Mouse (Mus musculus) hindbrain, embryonic 14.5 days (tissue): Measurements from ENCODE around the gene Golim4. TPM values are rescaled to one million over a fixed set of nuclear protein-coding genes. Genes with fewer than 3 reads are reported as not detected.
A peak's percentile ranks its signal among the peaks of the same experiment; 100 is the strongest.

Experiments
- ATAC-seq: fragments of 200-750 bp; cut with Nextera tagmentation; 2 replicates; pipeline ENCODE4 v1.8.0; 2017; ENCODE audit warnings: moderate number of reproducible peaks, mild to moderate bottlenecking, moderate TSS enrichment, moderate library complexity; ENCODE audit not compliant: low FRiP score
- DNase-seq: peaks from one replicate; pipeline ENCODE4 v3.0.0-alpha.2; 2015; ENCODE audit warnings: low spot score
- H3K27ac ChIP-seq: fragments of 300-500 bp; sonication (generic); 2 replicates; pipeline ENCODE4 v1.5.1; 2014; ENCODE audit warnings: mild to moderate bottlenecking, moderate library complexity
- H3K27me3 ChIP-seq: fragments of 300-500 bp; sonication (generic); 2 replicates; pipeline ENCODE4 v1.6.1; 2014; ENCODE audit warnings: mild to moderate bottlenecking, low read length, mixed read lengths; ENCODE audit not compliant: control insufficient read depth, insufficient read depth
- H3K36me3 ChIP-seq: fragments of 300-500 bp; sonication (generic); replicated peaks from 2 replicates; pipeline ENCODE4 v1.6.1; 2014; ENCODE audit not compliant: control insufficient read depth, insufficient read depth
- H3K4me1 ChIP-seq: fragments of 300-500 bp; sonication (generic); replicated peaks from 2 replicates; pipeline ENCODE4 v1.6.1; 2014; ENCODE audit warnings: antibody characterized with exemption, low read length, mixed read lengths; ENCODE audit not compliant: control insufficient read depth, insufficient read depth
- H3K4me2 ChIP-seq: fragments of 300-500 bp; sonication (generic); replicated peaks from 2 replicates; pipeline ENCODE4 v1.6.1; 2014; ENCODE audit warnings: mild to moderate bottlenecking, moderate library complexity
- H3K4me3 ChIP-seq: fragments of 300-500 bp; sonication (generic); replicated peaks from 2 replicates; pipeline ENCODE4 v1.5.1; 2014; ENCODE audit warnings: mild to moderate bottlenecking, low read length
- H3K9ac ChIP-seq: fragments of 300-500 bp; sonication (generic); 2 replicates; pipeline ENCODE4 v1.6.1; 2014
- H3K9me3 ChIP-seq: fragments of 300-500 bp; sonication (generic); 2 replicates; pipeline ENCODE4 v1.6.1; 2016; ENCODE audit warnings: low read length; ENCODE audit not compliant: control insufficient read depth
- WGBS: fragments of 180-500 bp; shearing (Covaris S2); extraction: QIAGEN DNeasy Blood & Tissue Kit; methylation state at CpG from one replicate; pipeline ENCODE4 v1.1.7; 2014; 5-methylcytosine and 5-hydroxymethylcytosine counted together
- polyA plus RNA-seq: library from polyadenylated mRNA; unstranded; fragments of >200 nt; fragmentation: Nextera tagmentation; extraction: Ambion mirVana; gene quantifications from 2 replicates; pipeline ENCODE4 v1.2.1, GENCODE M21; 2014

Golim4 gene
- polyA plus RNA-seq, 1 experiment from 2014 or later: 19.6 TPM

DNA sequence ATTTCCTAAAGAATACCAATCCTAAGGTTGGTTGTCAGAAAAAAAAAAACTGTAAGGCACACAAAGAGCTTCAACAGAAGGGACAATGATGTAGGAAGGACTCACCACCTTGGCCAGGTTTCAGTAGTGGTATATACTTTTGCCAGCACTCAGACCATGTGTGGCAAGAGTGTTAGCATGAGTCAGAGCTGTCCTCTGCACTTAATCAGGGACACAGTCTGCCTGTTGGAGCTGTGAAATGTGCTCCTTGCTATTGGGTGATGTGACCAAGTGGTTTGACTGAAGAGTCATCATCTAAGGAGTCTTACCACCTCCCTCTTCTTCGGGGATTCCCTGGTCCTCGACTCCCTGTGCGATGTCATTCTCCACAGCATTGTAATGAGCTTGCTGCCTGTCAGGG is 65.2 kb downstream of the Golim4 start:
- H3K4me2 ChIP-seq: no peak overlapping the region
- H3K36me3 ChIP-seq: peaks cover 48% of the 10 kb centered on the region
- H3K27ac ChIP-seq: no peak overlapping the region
- H3K9me3 ChIP-seq: no peaks in the 10 kb centered on the region
- ATAC-seq (no peak), DNase-seq (no peak)
- no peak overlapping the region for H3K4me3 ChIP-seq
- H3K27me3 ChIP-seq: no peaks in the 10 kb centered on the region
- H3K9ac ChIP-seq: no peak overlapping the region
- 93% methylated on average over 3 of the region's 3 CpGs for WGBS
- H3K4me1 ChIP-seq: no peaks in the 10 kb centered on the region

DNA sequence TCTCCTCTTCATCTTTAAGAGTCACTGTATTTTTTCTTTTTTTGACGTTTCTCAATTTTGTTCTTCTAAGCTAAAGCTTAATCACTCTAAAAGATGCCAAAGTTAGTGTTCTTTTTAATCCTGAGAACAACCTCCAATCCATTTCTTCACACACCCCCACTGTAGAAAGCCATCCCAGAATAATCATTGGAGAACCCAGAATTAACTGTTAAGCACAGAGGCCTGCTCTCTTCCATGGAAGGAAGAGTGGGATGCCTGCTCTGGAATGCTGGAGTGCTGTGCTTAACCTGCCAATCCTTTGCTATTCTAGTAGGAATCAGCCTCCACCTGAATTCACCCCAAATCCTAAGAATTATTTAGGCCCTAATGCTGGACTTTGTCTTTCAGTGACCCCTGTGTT is 67.4 kb downstream of the Golim4 start:
- H3K4me2 ChIP-seq: no peak overlapping the region
- H3K27ac ChIP-seq: no peak overlapping the region
- ATAC-seq: no peak
- no peak overlapping the region for H3K4me3 ChIP-seq
- DNase-seq: no peak
- H3K36me3 ChIP-seq: peaks cover 60% of the 10 kb centered on the region
- H3K9ac ChIP-seq: no peak overlapping the region
- H3K27me3 ChIP-seq: no peaks in the 10 kb centered on the region
- no peaks in the 10 kb centered on the region for H3K4me1 ChIP-seq
- no peaks in the 10 kb centered on the region for H3K9me3 ChIP-seq
- 94% methylated on average over 1 of the region's 1 CpGs for WGBS

- DNase-seq (no peak), ATAC-seq (no peak)
- H3K4me2 ChIP-seq: no peak overlapping the region
- peaks cover 56% of the 10 kb centered on the region for H3K36me3 ChIP-seq
- no peaks in the 10 kb centered on the region for H3K9me3 ChIP-seq
- no peak overlapping the region for H3K9ac ChIP-seq
- no peak overlapping the region for H3K4me3 ChIP-seq
- H3K27ac ChIP-seq: no peak overlapping the region
- H3K27me3 ChIP-seq: no peaks in the 10 kb centered on the region
- 97% methylated on average over 1 of the region's 1 CpGs for WGBS
- no peaks in the 10 kb centered on the region for H3K4me1 ChIP-seq
Observed at GRCm38 (mm10) chr3:75881582-75881981, 75.2 kb downstream of the Golim4 start.

DNA sequence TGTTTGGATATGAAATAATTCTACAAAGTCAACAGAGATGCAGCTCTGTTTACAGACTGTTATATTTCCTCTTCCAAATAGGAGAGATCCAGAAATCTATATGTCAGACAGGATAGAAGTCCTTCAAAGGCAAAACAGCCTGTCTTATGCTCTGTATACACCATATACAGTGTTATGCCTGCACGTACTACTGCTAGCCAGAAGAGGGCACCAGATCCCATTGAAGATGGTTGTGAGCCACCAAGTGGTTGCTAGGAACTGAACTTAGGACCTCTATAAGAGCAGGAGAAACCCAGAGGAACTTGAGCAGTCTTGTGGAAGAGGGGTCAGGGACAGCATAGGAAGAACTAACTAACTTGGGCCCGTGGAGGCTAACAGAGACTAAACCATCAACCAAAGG is 77.5 kb downstream of the Golim4 start:
- no peak overlapping the region for H3K4me3 ChIP-seq
- H3K4me2 ChIP-seq: no peak overlapping the region
- no peaks in the 10 kb centered on the region for H3K9me3 ChIP-seq
- no peak for ATAC-seq
- peaks cover 44% of the 10 kb centered on the region for H3K36me3 ChIP-seq
- no peaks in the 10 kb centered on the region for H3K4me1 ChIP-seq
- H3K27me3 ChIP-seq: no peaks in the 10 kb centered on the region
- H3K9ac ChIP-seq: no peak overlapping the region
- 93% methylated on average over 2 of the region's 2 CpGs for WGBS
- H3K27ac ChIP-seq: no peak overlapping the region
- no peak for DNase-seq

- no peaks in the 10 kb centered on the region for H3K36me3 ChIP-seq
- no peaks in the 10 kb centered on the region for H3K27me3 ChIP-seq
- WGBS: 70% methylated on average over 1 of the region's 1 CpGs
- DNase-seq (no peak), ATAC-seq (no peak)
- H3K4me1 ChIP-seq: no peaks in the 10 kb centered on the region
- H3K9ac ChIP-seq: no peak overlapping the region
- H3K4me3 ChIP-seq: no peak overlapping the region
- H3K9me3 ChIP-seq: no peaks in the 10 kb centered on the region
- no peak overlapping the region for H3K27ac ChIP-seq
- no peak overlapping the region for H3K4me2 ChIP-seq
Observed at GRCm38 (mm10) chr3:75868886-75869285, 87.9 kb downstream of the Golim4 start.

DNA sequence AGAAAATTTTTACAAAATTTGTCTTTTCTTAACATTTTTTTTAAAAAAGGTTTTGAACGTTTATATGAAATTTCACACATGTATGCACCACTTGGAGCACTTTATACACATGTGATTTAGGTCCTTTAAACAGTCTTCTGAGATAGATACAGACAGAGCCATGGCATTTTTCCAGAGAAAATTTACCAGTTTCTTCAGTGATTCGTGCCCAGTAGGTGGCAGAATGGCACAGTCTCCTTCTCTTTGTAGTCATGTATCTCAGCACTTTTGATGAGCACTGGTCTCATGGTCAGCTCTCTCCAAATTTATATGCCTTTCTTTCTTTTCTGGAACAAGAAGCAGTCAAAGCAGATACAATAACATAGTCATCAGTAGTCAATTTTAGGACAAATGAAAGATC is 92.5 kb downstream of the Golim4 start:
- ATAC-seq: no peak
- no peak for DNase-seq
- Histone ChIP-seq H3K4me1 (no peaks in the 10 kb centered on the region), H3K36me3 (no peaks in the 10 kb centered on the region), H3K9me3 (no peaks in the 10 kb centered on the region), H3K27ac (no peak overlapping the region), H3K4me3 (no peak overlapping the region), H3K27me3 (no peaks in the 10 kb centered on the region), H3K9ac (no peak overlapping the region), H3K4me2 (no peak overlapping the region)
- WGBS: 34% methylated on average over 2 of the region's 2 CpGs

DNA sequence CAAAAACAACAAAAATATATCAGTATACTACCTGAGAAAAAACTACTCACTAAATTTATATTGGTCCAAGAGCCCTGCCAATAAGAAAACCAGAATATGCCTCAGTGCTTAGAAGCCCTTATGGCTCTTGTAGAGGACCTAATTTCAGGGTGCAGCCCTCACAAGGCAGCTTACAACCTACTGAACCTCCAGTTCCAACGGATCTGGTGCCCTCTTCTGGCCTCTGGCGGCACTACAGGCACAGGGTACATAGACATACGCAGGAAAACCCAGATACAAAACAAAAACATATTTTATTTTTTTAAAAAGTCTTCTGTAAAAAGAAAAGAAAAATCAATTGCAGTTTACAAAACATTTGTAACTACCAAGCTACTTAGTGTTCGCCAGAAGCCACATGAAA is 95.1 kb downstream of the Golim4 start:
- Histone ChIP-seq H3K4me3 (no peak overlapping the region), H3K4me1 (no peaks in the 10 kb centered on the region), H3K4me2 (no peak overlapping the region), H3K9ac (no peak overlapping the region), H3K36me3 (no peaks in the 10 kb centered on the region), H3K27ac (no peak overlapping the region), H3K9me3 (no peaks in the 10 kb centered on the region), H3K27me3 (no peaks in the 10 kb centered on the region)
- DNase-seq (peak; percentile 37), ATAC-seq (no peak)
- WGBS: 30% methylated on average over 4 of the region's 4 CpGs

GRCm38 (mm10) chr3:75860760-75861159 is 96.0 kb downstream of the Golim4 start:
- no peak overlapping the region for H3K4me2 ChIP-seq
- DNase-seq (no peak), ATAC-seq (no peak)
- H3K9me3 ChIP-seq: no peaks in the 10 kb centered on the region
- WGBS: 84% methylated on average over 12 of the region's 12 CpGs
- no peak overlapping the region for H3K4me3 ChIP-seq
- no peak overlapping the region for H3K9ac ChIP-seq
- H3K27ac ChIP-seq: no peak overlapping the region
- H3K27me3 ChIP-seq: no peaks in the 10 kb centered on the region
- no peaks in the 10 kb centered on the region for H3K36me3 ChIP-seq
- H3K4me1 ChIP-seq: no peaks in the 10 kb centered on the region

- ATAC-seq (no peak), DNase-seq (no peak)
- 81% methylated on average over 5 of the region's 5 CpGs for WGBS
- no peaks in the 10 kb centered on the region for H3K27me3 ChIP-seq
- no peaks in the 10 kb centered on the region for H3K4me1 ChIP-seq
- no peak overlapping the region for H3K27ac ChIP-seq
- no peak overlapping the region for H3K9ac ChIP-seq
- no peak overlapping the region for H3K4me3 ChIP-seq
- H3K9me3 ChIP-seq: no peaks in the 10 kb centered on the region
- H3K36me3 ChIP-seq: no peaks in the 10 kb centered on the region
- H3K4me2 ChIP-seq: no peak overlapping the region
Observed at GRCm38 (mm10) chr3:75835286-75835967, 121.3 kb downstream of the Golim4 start.

DNA sequence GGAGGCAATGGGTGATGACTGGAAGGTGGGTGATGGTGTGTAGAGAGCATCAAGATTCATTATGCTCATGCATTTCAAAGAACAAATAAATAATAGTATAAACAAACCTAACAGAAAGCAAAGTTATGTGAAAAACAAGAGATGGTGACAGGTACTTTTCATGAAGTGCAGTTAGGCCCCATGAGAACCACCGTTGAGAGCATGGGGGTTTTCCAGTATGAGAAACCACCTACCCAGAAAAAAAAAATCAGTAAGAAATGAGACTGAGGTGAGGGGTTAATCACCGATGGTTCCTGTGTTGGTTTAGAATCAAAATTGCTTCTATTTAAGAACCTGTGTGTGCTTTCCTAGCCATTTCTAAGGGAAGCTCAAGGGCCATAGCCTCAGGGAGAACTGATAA is 121.9 kb downstream of the Golim4 start:
- H3K27ac ChIP-seq: no peak overlapping the region
- H3K9me3 ChIP-seq: no peaks in the 10 kb centered on the region
- H3K27me3 ChIP-seq: no peaks in the 10 kb centered on the region
- H3K36me3 ChIP-seq: no peaks in the 10 kb centered on the region
- no peak overlapping the region for H3K9ac ChIP-seq
- ATAC-seq: no peak
- no peak overlapping the region for H3K4me3 ChIP-seq
- 75% methylated on average over 2 of the region's 2 CpGs for WGBS
- H3K4me2 ChIP-seq: no peak overlapping the region
- no peaks in the 10 kb centered on the region for H3K4me1 ChIP-seq
- no peak for DNase-seq
